Mouse (Mus musculus) CH12.LX (cell line): ENCODE data around the gene Pde4d.

Source experiments
- CTCF ChIP-seq, 2 experiments: IDR thresholded peaks in 1 of 2; conservative IDR thresholded peaks in 1 of 2; 2 replicates each; pipeline ENCODE4 v1.5.1; 2011 to 2012; ENCODE audit warnings: low read depth in 2 of 2, low read length in 2 of 2, improper control_type of control experiment in 1 of 2, inconsistent platforms in 1 of 2, mild to moderate bottlenecking in 1 of 2, moderate library complexity in 1 of 2
- JUN ChIP-seq: IDR thresholded peaks from 2 replicates; pipeline ENCODE4 v1.6.1; 2011; ENCODE audit warnings: low read depth, mild to moderate bottlenecking, low read length, improper control_type of control experiment, moderate library complexity; ENCODE audit not compliant: insufficient read depth
- NELFE ChIP-seq: IDR thresholded peaks from 2 replicates; pipeline ENCODE4 v1.6.1; 2011; ENCODE audit warnings: low read depth, low read length, improper control_type of control experiment
- NRF1 ChIP-seq: IDR thresholded peaks from 2 replicates; pipeline ENCODE4 v1.6.1; 2014; ENCODE audit warnings: low read depth, mild to moderate bottlenecking, inconsistent platforms, low read length, improper control_type of control experiment, moderate library complexity
- RAD21 ChIP-seq: IDR thresholded peaks from 2 replicates; pipeline ENCODE4 v1.6.1; 2011; ENCODE audit warnings: low read depth, mild to moderate bottlenecking, low read length, improper control_type of control experiment, moderate library complexity
- USF1 ChIP-seq: IDR thresholded peaks from 2 replicates; pipeline ENCODE4 v1.6.1; 2014; ENCODE audit warnings: low read depth, mild to moderate bottlenecking, inconsistent platforms, low read length, improper control_type of control experiment
- ZKSCAN1 ChIP-seq: IDR thresholded peaks from 2 replicates; pipeline ENCODE4 v1.6.1; 2012; ENCODE audit warnings: low read depth, inconsistent platforms, low read length, improper control_type of control experiment, borderline replicate concordance
- ZMIZ1 ChIP-seq: IDR thresholded peaks from 2 replicates; pipeline ENCODE4 v1.6.1; 2012; ENCODE audit warnings: low read depth, mild to moderate bottlenecking, inconsistent platforms, low read length, improper control_type of control experiment

DNA sequence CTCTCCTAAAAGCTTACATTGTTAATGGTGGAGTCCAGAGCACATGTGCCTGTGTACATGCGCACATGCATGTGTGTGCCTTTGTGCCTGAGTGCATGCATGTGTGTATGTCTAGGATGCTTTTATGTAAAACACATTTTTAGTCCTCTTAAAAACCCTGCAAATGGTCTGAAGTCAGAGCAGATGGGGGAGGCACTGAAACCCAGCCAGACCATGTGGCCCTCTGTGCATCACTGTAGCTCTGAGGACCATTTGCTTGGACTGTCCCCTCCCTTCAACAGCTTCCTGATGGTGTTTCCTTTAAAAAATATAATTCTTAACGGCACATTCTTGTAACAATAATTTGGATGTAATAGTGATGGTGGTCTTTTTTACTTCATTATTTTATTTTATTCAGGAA is 1177.5 kb downstream of the Pde4d start:
- TF ChIP-seq USF1, result no peak
- TF ChIP-seq CTCF (conservative IDR thresholded peaks at IDR 0.05 in 1 of 2, IDR thresholded peaks at IDR 0.05 in 1 of 2; ENCODE audit: low read depth in 2 of 2, low read length in 2 of 2), result no peak
- TF ChIP-seq RAD21, result no peak
- no peak for TF ChIP-seq NELFE
- no peak for TF ChIP-seq JUN
- no peak for TF ChIP-seq ZMIZ1
- TF ChIP-seq NRF1, result no peak
- no peak for TF ChIP-seq ZKSCAN1
